Mouse (Mus musculus): ENCODE measurements around the gene Vwa2.

The Vwa2 gene

GRCm38 (mm10) chr19:56873816-56874600, at the start of gene Vwa2:
TSS of gene Vwa2 (plus strand) at chr19:56874249.
- DNase-seq, result peak; percentile 2

- no peak for DNase-seq
These were observed 47.9 kb upstream of the Vwa2 start, which contains the start of gene Tdrd1 for GRCm38 (mm10) chr19:56826047-56826631. TSS of gene Tdrd1 (plus strand) at chr19:56826209.

- DNase-seq, result no peak
These were observed 45.7 kb upstream of the Vwa2 start for GRCm38 (mm10) chr19:56828305-56828704.

GRCm38 (mm10) chr19:56829267-56829666, 44.8 kb upstream of the Vwa2 start:
- DNase-seq, result no peak

DNA sequence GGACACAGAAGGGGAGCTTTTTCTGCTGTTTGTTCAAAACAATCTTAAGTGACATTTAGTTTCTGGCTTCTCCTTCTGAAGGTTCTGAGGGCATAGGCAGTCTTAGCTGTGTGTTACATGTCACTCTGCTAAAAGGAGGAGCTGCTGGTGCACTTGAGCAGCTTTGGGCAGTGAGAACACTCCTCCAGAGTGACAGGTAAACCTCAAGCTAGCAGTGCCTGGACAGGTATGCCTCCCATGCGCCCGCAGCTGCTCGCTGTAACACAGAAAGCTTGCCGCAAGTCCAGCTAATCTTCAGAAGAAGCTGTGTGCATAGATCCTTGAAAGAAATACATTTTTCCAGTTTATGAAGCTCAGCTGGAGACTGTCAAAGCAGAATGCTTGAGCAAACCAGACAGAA, 43.9 kb upstream of the Vwa2 start:
- DNase-seq, result no peak

DNA sequence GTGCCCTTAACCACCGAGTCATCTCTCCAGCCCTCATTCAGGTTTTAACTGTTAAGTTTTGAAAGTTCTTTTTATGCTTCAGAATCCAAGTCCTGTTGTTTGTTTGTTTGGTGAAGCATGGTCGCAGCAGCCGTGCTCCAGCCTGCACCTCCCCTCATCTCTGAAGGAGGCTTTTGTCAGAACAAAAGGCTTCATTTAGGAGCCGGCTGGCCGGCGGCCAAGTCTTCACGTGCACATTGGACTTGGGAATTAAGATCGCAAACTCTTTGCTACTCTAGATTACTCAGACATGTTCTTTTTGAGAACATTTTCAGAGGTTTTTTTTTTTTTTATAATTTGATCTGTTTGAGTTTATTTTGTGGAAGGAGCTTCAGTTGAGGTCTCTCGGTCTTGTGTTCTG, 38.7 kb upstream of the Vwa2 start:
- no peak for DNase-seq

- no peak for DNase-seq
These were observed 34.9 kb upstream of the Vwa2 start for GRCm38 (mm10) chr19:56838942-56839706.

DNA sequence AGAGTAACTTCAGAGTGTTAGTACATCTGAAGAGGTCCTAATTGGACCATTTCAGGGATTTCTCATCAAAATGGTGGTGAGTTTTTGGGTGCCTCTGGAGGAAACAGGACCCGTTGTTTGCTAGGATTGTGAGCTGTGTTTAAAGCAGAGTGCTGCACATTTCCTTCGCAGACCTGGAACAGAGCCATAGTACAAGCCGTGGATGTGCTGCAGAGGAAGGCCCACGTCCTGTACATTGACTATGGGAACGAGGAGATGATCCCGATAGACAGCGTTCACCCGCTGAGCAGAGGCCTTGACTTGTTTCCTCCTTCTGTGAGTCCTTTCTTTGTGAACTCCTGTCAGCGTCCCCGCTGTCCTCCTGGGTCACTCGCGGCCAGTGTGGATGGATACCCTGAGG, 31.1 kb upstream of the Vwa2 start:
- no peak for DNase-seq

DNA sequence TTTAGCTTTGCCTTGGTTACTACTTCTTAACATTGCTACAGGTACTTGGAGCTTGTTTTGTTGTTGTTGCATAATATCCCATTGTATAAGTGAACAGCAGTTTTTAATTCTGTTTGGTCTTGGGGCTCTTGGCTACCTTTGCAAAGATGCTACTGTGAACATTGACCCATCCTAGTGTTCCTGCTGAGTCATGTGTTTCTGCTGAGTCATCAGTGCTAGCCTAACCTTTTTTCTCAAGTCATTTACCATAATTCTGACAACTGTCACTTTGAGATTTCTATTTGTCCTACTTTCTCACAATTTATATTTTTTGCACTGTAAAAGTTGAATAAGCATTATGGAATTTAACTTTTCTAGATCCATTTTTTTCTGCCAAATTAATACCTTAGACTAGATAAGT, 21.5 kb upstream of the Vwa2 start:
- no peak for DNase-seq

DNA sequence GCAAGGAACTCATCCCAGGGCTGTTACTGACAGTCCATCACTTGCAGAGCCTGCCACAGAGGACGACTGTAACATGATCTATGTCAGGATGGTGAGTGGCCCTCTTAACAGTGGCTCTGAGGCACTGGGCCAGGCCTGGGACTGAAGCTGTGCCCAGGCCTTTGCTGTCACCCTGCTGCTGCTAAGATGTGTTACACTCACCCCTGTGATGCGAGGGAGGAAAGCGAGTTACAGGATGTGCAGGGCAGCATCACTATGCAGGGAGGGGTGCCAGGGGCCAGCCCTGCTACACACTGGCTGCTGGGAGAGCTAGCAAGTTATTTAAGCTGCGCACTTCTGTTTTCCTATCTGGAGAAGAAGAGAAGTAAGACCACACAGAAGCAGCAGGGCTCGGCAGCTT, 17.6 kb upstream of the Vwa2 start:
- DNase-seq, result no peak

GRCm38 (mm10) chr19:56867701-56868100, 6.3 kb upstream of the Vwa2 start:
- no peak for DNase-seq

DNA sequence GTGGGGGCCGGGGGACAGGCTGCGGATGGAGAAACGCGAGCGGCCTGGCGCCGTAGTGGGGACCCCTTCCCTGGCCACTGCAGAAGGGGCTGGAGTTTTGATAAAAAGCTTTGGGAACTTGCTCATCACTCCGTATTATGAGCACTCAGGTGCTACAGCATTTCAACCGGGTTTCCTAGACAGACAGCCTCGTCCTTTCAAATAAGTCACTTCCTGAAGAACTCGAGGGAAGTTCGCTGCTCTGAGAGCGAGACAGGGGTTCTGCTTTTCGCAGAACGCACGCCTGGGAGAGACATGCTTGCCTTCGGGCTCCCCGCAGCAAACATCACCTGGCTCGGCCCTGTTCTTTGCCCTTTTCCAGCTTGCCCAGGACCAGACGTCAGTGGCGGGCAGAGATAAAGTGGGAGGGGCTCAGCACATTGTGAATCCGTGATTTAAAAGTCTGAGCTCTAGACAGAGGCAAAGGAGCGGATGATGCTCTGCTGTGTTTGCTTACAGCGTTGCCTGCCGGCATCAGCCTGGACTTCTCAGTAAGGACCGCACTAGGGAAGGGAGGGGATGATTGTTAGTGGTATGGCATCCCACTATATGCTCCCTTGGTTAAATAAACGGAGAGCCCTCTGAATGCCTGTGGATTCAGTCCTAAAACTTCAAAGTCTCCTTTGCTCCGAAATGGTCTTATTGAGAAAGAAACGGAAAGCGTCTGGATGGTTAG, 709 bp downstream of the Vwa2 start:
- no peak for DNase-seq

DNA sequence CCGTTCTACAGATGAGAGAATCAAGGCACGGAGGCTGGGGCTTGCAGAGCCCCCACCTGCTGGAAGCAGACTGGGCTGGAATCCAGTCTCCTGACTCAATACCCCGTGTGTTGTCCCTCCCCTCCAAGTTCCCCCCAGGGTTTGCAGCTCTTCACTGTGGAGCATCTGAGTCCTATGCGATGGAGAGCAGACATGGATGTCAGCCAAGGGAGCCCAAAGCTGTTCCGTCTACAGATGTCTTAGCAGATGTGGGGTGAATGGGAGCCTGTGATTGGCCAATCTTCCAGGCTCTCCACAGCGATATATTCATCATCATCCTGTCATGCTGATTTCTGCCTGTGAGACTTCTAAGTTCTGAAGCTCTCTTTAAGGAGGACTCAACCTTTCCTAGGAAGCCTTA, 3.3 kb downstream of the Vwa2 start:
- no peak for DNase-seq

- no peak for DNase-seq
These were observed 13.8 kb downstream of the Vwa2 start for GRCm38 (mm10) chr19:56887879-56888278.

GRCm38 (mm10) chr19:56888654-56889053, 14.6 kb downstream of the Vwa2 start:
- no peak for DNase-seq

GRCm38 (mm10) chr19:56891438-56891837, 17.4 kb downstream of the Vwa2 start:
- DNase-seq, result no peak

- DNase-seq, result no peak
These were observed 18.5 kb downstream of the Vwa2 start for GRCm38 (mm10) chr19:56892586-56892985.

GRCm38 (mm10) chr19:56893326-56893725, 19.3 kb downstream of the Vwa2 start:
- DNase-seq, result no peak

DNA sequence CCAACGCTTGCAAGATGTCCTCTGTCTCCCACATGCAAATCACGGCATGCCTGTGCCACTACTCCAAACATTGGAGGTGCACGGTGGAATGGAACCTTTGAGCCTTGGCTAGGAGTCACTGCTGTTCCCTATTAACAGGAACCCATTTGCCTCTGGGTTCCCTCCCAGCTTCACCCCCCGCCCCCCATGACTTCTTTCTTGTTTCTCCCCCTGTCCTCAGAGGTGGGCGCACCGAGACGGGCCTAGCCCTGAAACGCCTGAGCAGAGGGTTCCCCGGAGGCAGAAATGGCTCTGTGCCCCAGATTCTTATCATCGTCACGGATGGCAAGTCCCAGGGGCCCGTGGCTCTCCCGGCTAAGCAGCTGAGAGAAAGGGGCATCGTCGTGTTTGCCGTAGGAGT, 23.6 kb downstream of the Vwa2 start:
- DNase-seq, result no peak

DNA sequence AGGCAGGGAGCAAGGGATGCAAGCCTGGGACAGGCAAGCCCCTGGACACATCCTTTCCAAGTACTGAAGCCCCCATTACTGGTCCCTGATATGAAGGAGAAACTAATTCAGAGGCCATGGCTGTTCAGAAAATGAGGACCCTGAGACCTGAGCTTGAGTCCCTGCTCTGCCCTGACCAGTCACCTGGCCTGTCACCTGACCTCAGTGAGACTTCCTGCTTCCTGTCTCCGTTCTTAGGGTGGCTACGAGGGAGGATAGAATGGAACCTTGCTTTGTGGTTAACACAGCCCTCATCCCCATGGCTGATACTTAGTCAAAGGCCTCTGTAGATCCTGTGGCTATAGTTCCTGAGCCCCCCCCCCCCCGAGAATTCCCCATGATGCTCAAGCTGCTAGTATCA, 30.0 kb downstream of the Vwa2 start:
- no peak for DNase-seq

GRCm38 (mm10) chr19:56905395-56905794, 31.3 kb downstream of the Vwa2 start:
- DNase-seq, result no peak

GRCm38 (mm10) chr19:56907850-56908249, 33.8 kb downstream of the Vwa2 start:
- DNase-seq, result no peak
